Mouse (Mus musculus): Measurements from ENCODE around the gene Hic2.

- TF ChIP-seq SMC3 (IDR thresholded peaks at IDR 0.05; ENCODE audit: low read depth, low read length): no peak
- TF ChIP-seq POLR2AphosphoS5 (IDR thresholded peaks at IDR 0.05; ENCODE audit: borderline replicate concordance, low read depth, low read length): no peak
- no peak for TF ChIP-seq MAFK (IDR thresholded peaks at IDR 0.05; ENCODE audit: borderline replicate concordance, low read depth, low read length)
These were observed 1.1 kb downstream of the Hic2 start for GRCm38 (mm10) chr16:17234499-17234895.
